Mouse (Mus musculus) liver, embryonic 14.5 days (tissue): ENCODE data around the gene Hdac9. TPM values are rescaled to one million over a fixed set of nuclear protein-coding genes. Genes with fewer than 3 reads are reported as not detected.

Experiments
- ATAC-seq: fragments of 200-750 bp; cut with Nextera tagmentation; 2 replicates; pipeline ENCODE4 v1.8.0; 2017; ENCODE audit warnings: moderate number of reproducible peaks, mild to moderate bottlenecking, moderate library complexity; ENCODE audit not compliant: insufficient read depth
- DNase-seq, 3 experiments: peaks; one replicate each; pipeline ENCODE4 v3.0.0-alpha.2; 2012 to 2013; ENCODE audit warnings: low read depth in 3 of 3, low spot score in 3 of 3
- H3K27ac ChIP-seq: fragments of 300-500 bp; sonication (generic); 2 replicates; pipeline ENCODE4 v1.5.1; 2014; ENCODE audit warnings: moderate library complexity, mild to moderate bottlenecking, control low read depth, inconsistent platforms
- H3K27me3 ChIP-seq: fragments of 300-500 bp; sonication (generic); 2 replicates; pipeline ENCODE4 v1.6.1; 2014; ENCODE audit warnings: mild to moderate bottlenecking, low read length, moderate library complexity; ENCODE audit not compliant: control insufficient read depth, insufficient read depth
- H3K36me3 ChIP-seq: fragments of 300-500 bp; sonication (generic); replicated peaks from 2 replicates; pipeline ENCODE4 v1.6.1; 2014; ENCODE audit warnings: low read depth; ENCODE audit not compliant: control insufficient read depth, insufficient read depth
- H3K4me1 ChIP-seq, 2 experiments: fragments of 200-500 bp in 1 of 2; fragments of 300-500 bp in 1 of 2; sonication (generic) in 1 of 2; replicated peaks; 2 replicates each; pipeline ENCODE4 v1.6.1; 2012 to 2014; ENCODE audit warnings: antibody characterized with exemption in 1 of 2, inconsistent platforms in 1 of 2, low read length in 1 of 2; ENCODE audit not compliant: control insufficient read depth in 2 of 2, insufficient read depth in 2 of 2
- H3K4me2 ChIP-seq: fragments of 300-500 bp; sonication (generic); 2 replicates; pipeline ENCODE4 v1.6.1; 2014; ENCODE audit warnings: low read depth, mild to moderate bottlenecking, control low read depth, moderate library complexity
- H3K4me3 ChIP-seq, 2 experiments: fragments of 200-500 bp in 1 of 2; fragments of 300-500 bp in 1 of 2; sonication (generic) in 1 of 2; 2 replicates each; pipeline ENCODE4 v1.5.1; 2012 to 2014; ENCODE audit warnings: low read depth in 2 of 2, low read length in 2 of 2, mild to moderate bottlenecking in 2 of 2, control low read depth in 1 of 2, inconsistent platforms in 1 of 2, moderate library complexity in 1 of 2; ENCODE audit not compliant: insufficient read depth in 1 of 2
- H3K9ac ChIP-seq: fragments of 300-500 bp; sonication (generic); replicated peaks from 2 replicates; pipeline ENCODE4 v1.6.1; 2014; ENCODE audit warnings: mild to moderate bottlenecking, control low read depth, moderate library complexity
- H3K9me3 ChIP-seq: fragments of 300-500 bp; sonication (generic); 2 replicates; pipeline ENCODE4 v1.6.1; 2016; ENCODE audit warnings: low read length, mixed read lengths; ENCODE audit not compliant: control insufficient read depth
- CTCF ChIP-seq: IDR thresholded peaks from 2 replicates; pipeline ENCODE4 v1.5.1; 2016; ENCODE audit warnings: antibody characterized with exemption, low read depth, control low read depth
- EP300 ChIP-seq: IDR thresholded peaks from 2 replicates; pipeline ENCODE4 v1.6.1; 2016; ENCODE audit warnings: antibody characterized with exemption, low read depth
- WGBS: fragments of 180-500 bp; shearing (Covaris S2); extraction: QIAGEN DNeasy Blood & Tissue Kit; methylation state at CpG from one replicate; pipeline ENCODE4 v1.1.7; 2014; ENCODE audit not compliant: insufficient replicate concordance; 5-methylcytosine and 5-hydroxymethylcytosine counted together
- polyA plus RNA-seq, 2 experiments: library from polyadenylated mRNA; depleted of rRNA in 1 of 2; stranded (reverse) in 1 of 2; unstranded in 1 of 2; fragments of >200 nt; fragmentation: Nextera tagmentation in 1 of 2; extraction: Ambion mirVana in 1 of 2; gene quantifications; 2 replicates each; pipeline versions ENCODE4 v1.2.1 to v1.2.3; 2012 to 2014

Gene Hdac9
- polyA plus RNA-seq, 2 experiments: 1.3 to 1.4 TPM

- 64% methylated on average over 7 of the region's 7 CpGs for WGBS
- H3K27ac ChIP-seq: no peak overlapping the region
- H3K9ac ChIP-seq: no peak overlapping the region
- H3K4me1 ChIP-seq: no peaks in the 10 kb centered on the region
- no peaks in the 10 kb centered on the region for H3K9me3 ChIP-seq
- no peak for ATAC-seq
- H3K4me2 ChIP-seq: no peak overlapping the region
- no peak overlapping the region for H3K4me3 ChIP-seq
- H3K27me3 ChIP-seq: no peaks in the 10 kb centered on the region
- TF ChIP-seq CTCF: no peak
- no peak for TF ChIP-seq EP300
- no peak for DNase-seq
- no peaks in the 10 kb centered on the region for H3K36me3 ChIP-seq
Observed at GRCm38 (mm10) chr12:34292346-34292745, 624.5 kb downstream of the Hdac9 start.

- DNase-seq (no peak), ATAC-seq (no peak)
- H3K9ac ChIP-seq: no peak overlapping the region
- TF ChIP-seq CTCF (no peak), EP300 (no peak)
- H3K9me3 ChIP-seq: no peaks in the 10 kb centered on the region
- no peak overlapping the region for H3K4me3 ChIP-seq
- H3K36me3 ChIP-seq: no peaks in the 10 kb centered on the region
- no peaks in the 10 kb centered on the region for H3K4me1 ChIP-seq
- H3K27ac ChIP-seq: no peak overlapping the region
- no peaks in the 10 kb centered on the region for H3K27me3 ChIP-seq
- H3K4me2 ChIP-seq: no peak overlapping the region
- 75% methylated on average over 2 of the region's 2 CpGs for WGBS
Observed at GRCm38 (mm10) chr12:34287218-34287617, 629.7 kb downstream of the Hdac9 start.

GRCm38 (mm10) chr12:34284888-34285287 lies 632.0 kb downstream of the Hdac9 start:
- Histone ChIP-seq H3K9me3 (no peaks in the 10 kb centered on the region), H3K27ac (no peak overlapping the region), H3K4me1 (no peaks in the 10 kb centered on the region), H3K4me3 (no peak overlapping the region), H3K27me3 (no peaks in the 10 kb centered on the region), H3K4me2 (no peak overlapping the region), H3K36me3 (no peaks in the 10 kb centered on the region), H3K9ac (no peak overlapping the region)
- DNase-seq: no peak
- TF ChIP-seq EP300 (no peak), CTCF (no peak)
- ATAC-seq: no peak

GRCm38 (mm10) chr12:34284396-34284795 lies 632.5 kb downstream of the Hdac9 start:
- no peaks in the 10 kb centered on the region for H3K36me3 ChIP-seq
- DNase-seq: no peak
- H3K9ac ChIP-seq: no peak overlapping the region
- ATAC-seq: no peak
- 67% methylated on average over 3 of the region's 3 CpGs for WGBS
- TF ChIP-seq CTCF: no peak
- no peak for TF ChIP-seq EP300
- no peak overlapping the region for H3K27ac ChIP-seq
- H3K4me3 ChIP-seq: no peak overlapping the region
- H3K9me3 ChIP-seq: no peaks in the 10 kb centered on the region
- no peaks in the 10 kb centered on the region for H3K27me3 ChIP-seq
- H3K4me2 ChIP-seq: no peak overlapping the region
- no peaks in the 10 kb centered on the region for H3K4me1 ChIP-seq

- Histone ChIP-seq H3K9me3 (no peaks in the 10 kb centered on the region), H3K4me3 (no peak overlapping the region), H3K27me3 (no peaks in the 10 kb centered on the region), H3K27ac (no peak overlapping the region), H3K36me3 (no peaks in the 10 kb centered on the region), H3K4me1 (no peaks in the 10 kb centered on the region), H3K4me2 (no peak overlapping the region), H3K9ac (no peak overlapping the region)
- ATAC-seq (no peak), DNase-seq (no peak)
- WGBS: 72% methylated on average over 12 of the region's 12 CpGs
- TF ChIP-seq EP300 (no peak), CTCF (no peak)
Observed at GRCm38 (mm10) chr12:34278822-34279221, 638.1 kb downstream of the Hdac9 start.
